Mouse (Mus musculus) stomach, embryonic 14.5 days (tissue): ENCODE measurements at regions not wholly inside any gene's neighbourhood (a gene's known extent, or its start where the extent isn't known, plus 50 kb on each side); places are given as distances from the start of the nearest gene placed in this dataset.

Source experiments
- ATAC-seq: fragments of 200-750 bp; cut with Nextera tagmentation; 2 replicates; pipeline ENCODE4 v1.8.0; 2017; ENCODE audit warnings: low read depth, moderate TSS enrichment; ENCODE audit not compliant: insufficient number of reproducible peaks, insufficient read depth, low FRiP score
- H3K27ac ChIP-seq: fragments of 300-500 bp; sonication (generic); 2 replicates; pipeline ENCODE4 v1.5.1; 2014; ENCODE audit warnings: mild to moderate bottlenecking, low read length, moderate library complexity, mixed read lengths
- H3K27me3 ChIP-seq: fragments of 300-500 bp; sonication (generic); 2 replicates; pipeline ENCODE4 v1.6.1; 2014; ENCODE audit warnings: low read length, control low read depth, mixed read lengths; ENCODE audit not compliant: control insufficient read depth, insufficient read depth
- H3K36me3 ChIP-seq: fragments of 300-500 bp; sonication (generic); 2 replicates; pipeline ENCODE4 v1.6.1; 2014; ENCODE audit warnings: mild to moderate bottlenecking, control low read depth, low read length, moderate library complexity, mixed read lengths; ENCODE audit not compliant: control insufficient read depth, insufficient read depth
- H3K4me1 ChIP-seq: fragments of 300-500 bp; sonication (generic); 2 replicates; pipeline ENCODE4 v1.6.1; 2014; ENCODE audit warnings: low read length, control low read depth, mixed read lengths; ENCODE audit not compliant: control insufficient read depth, insufficient read depth
- H3K4me2 ChIP-seq: fragments of 300-500 bp; sonication (generic); replicated peaks from 2 replicates; pipeline ENCODE4 v1.6.1; 2014; ENCODE audit warnings: low read depth, low read length, control low read depth
- H3K4me3 ChIP-seq: fragments of 300-500 bp; sonication (generic); 2 replicates; pipeline ENCODE4 v1.5.1; 2014; ENCODE audit warnings: low read depth, low read length, control low read depth
- H3K9ac ChIP-seq: fragments of 300-500 bp; sonication (generic); replicated peaks from 2 replicates; pipeline ENCODE4 v1.6.1; 2014; ENCODE audit warnings: low read depth, mild to moderate bottlenecking, control low read depth, low read length, moderate library complexity, mixed read lengths
- H3K9me3 ChIP-seq: fragments of 300-500 bp; sonication (generic); 2 replicates; pipeline ENCODE4 v1.6.1; 2016; ENCODE audit warnings: low read depth, low read length, control low read depth; ENCODE audit not compliant: control insufficient read depth
- WGBS: fragments of 180-500 bp; shearing (Covaris S2); extraction: QIAGEN DNeasy Blood & Tissue Kit; methylation state at CpG from one replicate; pipeline ENCODE4 v1.1.7; 2014; 5-methylcytosine and 5-hydroxymethylcytosine counted together

DNA sequence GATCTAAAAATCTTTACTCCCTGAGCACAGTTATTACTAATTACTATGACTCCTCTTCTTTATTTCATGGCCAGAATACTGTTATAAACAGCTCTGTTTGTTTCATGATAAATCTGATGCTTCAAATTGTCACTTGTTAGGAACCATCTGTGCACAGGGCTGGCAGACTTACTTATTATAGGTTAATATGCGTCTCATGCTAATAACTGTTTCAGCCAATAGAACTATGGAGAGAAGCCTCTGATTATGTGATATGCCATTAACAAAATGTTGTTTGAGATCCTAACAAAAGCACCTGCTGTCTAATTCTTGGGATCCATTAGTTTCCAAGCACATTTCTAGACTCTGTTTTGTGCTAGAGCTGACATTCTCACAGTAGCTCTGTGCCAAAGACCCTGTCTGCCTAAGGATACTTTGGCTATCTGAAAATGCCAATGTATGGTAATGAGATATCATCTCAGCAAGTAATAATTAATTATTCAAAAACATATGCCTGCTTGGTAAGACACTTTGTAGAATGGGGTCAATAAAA lies 318.1 kb downstream of the Grb14 start:
- H3K36me3 ChIP-seq: no peaks in the 10 kb centered on the region
- no peaks in the 10 kb centered on the region for H3K9me3 ChIP-seq
- no peak overlapping the region for H3K4me3 ChIP-seq
- 90% methylated on average over 1 of the region's 1 CpGs for WGBS
- H3K27ac ChIP-seq: no peak overlapping the region
- H3K9ac ChIP-seq: no peak overlapping the region
- no peaks in the 10 kb centered on the region for H3K27me3 ChIP-seq
- H3K4me1 ChIP-seq: no peaks in the 10 kb centered on the region
- H3K4me2 ChIP-seq: no peak overlapping the region
- ATAC-seq: no peak

DNA sequence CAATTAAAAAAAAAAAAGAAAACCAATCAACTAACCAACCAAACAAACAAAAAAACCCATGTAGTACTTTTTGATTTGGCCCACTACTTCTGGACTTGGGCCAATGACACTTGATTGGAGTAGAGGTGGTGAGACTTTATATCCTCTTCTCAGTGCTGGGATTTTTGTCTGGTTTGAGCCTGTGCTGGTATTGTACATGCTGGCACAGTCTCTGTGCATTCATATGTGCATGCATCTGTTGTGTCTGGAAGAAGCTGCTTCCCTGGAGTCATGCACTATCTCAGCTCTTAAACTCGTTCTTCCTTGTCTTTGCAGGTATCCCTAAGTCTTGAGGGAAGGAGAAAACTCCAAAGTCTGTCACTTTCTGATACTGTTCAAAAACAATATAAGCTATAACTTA lies 328.8 kb downstream of the Grb14 start:
- ATAC-seq: no peak
- Histone ChIP-seq H3K4me1 (no peaks in the 10 kb centered on the region), H3K4me2 (no peak overlapping the region), H3K36me3 (no peaks in the 10 kb centered on the region), H3K9me3 (no peaks in the 10 kb centered on the region), H3K9ac (no peak overlapping the region), H3K27me3 (no peaks in the 10 kb centered on the region), H3K4me3 (no peak overlapping the region), H3K27ac (no peak overlapping the region)
- 71% methylated on average over 1 of the region's 1 CpGs for WGBS

DNA sequence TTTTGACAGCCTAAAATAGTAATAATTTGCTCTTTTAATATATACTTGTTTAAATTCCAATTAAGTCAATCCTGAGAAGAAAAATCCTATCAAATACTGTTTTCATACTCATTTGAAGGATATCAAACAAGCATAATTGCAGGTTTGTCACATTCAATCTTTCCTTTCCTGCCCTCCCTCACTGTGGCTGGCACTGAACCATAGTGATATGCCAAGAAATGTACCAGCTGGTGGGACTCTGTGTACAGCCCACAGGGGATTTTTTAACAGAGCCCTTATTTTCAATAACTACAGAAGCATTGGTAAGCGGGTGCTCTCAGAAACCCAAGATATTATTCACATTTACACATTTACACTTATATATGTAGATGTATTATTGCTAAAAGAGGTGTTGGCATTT lies 333.3 kb downstream of the Grb14 start:
- no peak overlapping the region for H3K27ac ChIP-seq
- WGBS: 82% methylated on average over 1 of the region's 1 CpGs
- no peaks in the 10 kb centered on the region for H3K9me3 ChIP-seq

DNA sequence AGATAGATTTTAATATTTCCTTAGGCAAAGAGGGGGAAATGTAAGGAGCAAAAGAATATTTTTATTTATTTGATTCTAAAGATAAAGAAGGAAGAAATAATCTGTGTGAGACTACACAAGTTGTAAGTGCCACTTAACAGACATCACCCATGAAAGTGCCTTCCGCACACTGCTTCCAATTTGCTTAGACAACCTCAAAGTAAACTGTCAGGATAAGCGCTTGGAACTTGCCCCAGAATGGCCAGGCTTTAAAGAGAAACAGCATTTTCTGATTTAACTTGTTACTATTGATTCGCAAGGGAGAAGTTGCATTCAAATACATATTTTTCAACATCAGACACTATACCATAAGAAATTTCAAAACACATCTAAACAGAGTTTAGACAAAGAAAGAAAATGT lies 333.8 kb downstream of the Grb14 start:
- WGBS: 71% methylated on average over 3 of the region's 3 CpGs
- Histone ChIP-seq H3K9ac (no peak overlapping the region), H3K27me3 (no peaks in the 10 kb centered on the region), H3K4me2 (no peak overlapping the region), H3K27ac (no peak overlapping the region), H3K36me3 (no peaks in the 10 kb centered on the region), H3K9me3 (no peaks in the 10 kb centered on the region), H3K4me3 (no peak overlapping the region), H3K4me1 (no peaks in the 10 kb centered on the region)
- ATAC-seq: no peak

More for the DNA sequence above, 333.3 kb downstream of the Grb14 start:
- ATAC-seq: no peak
- no peak overlapping the region for H3K4me2 ChIP-seq
- no peaks in the 10 kb centered on the region for H3K27me3 ChIP-seq
- H3K9ac ChIP-seq: no peak overlapping the region
- no peaks in the 10 kb centered on the region for H3K4me1 ChIP-seq
- H3K36me3 ChIP-seq: no peaks in the 10 kb centered on the region
- H3K4me3 ChIP-seq: no peak overlapping the region

DNA sequence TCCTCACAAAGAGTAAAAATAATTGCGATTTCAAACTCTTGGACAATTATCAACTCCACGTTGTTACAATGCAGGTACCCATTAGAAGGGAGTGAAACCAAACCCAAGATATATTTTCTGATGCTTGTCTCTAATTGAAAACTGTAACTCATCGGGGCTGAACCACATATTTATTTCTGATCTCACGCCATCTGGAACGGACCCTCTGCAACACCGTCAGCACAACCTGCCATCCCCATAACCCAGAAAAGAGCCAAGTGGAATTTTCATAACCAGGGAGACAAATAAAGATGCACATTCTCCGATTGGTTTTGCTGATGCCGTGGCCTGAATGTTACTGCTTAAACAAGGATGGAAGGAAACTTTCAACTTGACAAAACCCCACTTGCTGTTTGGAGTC lies 338.0 kb downstream of the Grb14 start:
- ATAC-seq: no peak
- Histone ChIP-seq H3K4me1 (no peaks in the 10 kb centered on the region), H3K27ac (no peak overlapping the region), H3K4me3 (no peak overlapping the region), H3K27me3 (no peaks in the 10 kb centered on the region), H3K36me3 (no peaks in the 10 kb centered on the region), H3K9me3 (no peaks in the 10 kb centered on the region), H3K9ac (no peak overlapping the region), H3K4me2 (no peak overlapping the region)
- WGBS: 82% methylated on average over 8 of the region's 8 CpGs

DNA sequence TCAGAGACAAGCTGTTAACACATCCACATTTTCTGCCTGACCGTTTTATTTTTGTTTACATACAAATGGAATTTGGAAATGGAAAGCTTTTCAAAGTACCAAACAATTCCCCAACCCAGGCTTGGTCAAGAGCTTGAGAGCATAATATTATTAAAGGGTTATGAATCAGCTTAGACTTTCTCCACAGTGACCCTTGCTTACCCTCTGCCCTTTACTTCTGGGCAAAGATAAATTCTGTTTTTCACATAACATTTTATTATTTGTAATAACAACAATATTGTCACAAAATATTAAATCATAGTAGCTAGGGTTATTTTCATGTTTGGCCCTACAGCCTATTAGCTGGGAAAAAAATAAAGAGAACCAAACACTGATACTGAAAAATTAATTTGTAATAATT lies 375.2 kb downstream of the Grb14 start:
- WGBS: 54% methylated on average over 1 of the region's 1 CpGs
- Histone ChIP-seq H3K27me3 (no peaks in the 10 kb centered on the region), H3K27ac (no peak overlapping the region), H3K9ac (no peak overlapping the region), H3K9me3 (no peaks in the 10 kb centered on the region), H3K4me1 (no peaks in the 10 kb centered on the region), H3K36me3 (no peaks in the 10 kb centered on the region), H3K4me3 (no peak overlapping the region), H3K4me2 (no peak overlapping the region)
- ATAC-seq: no peak

DNA sequence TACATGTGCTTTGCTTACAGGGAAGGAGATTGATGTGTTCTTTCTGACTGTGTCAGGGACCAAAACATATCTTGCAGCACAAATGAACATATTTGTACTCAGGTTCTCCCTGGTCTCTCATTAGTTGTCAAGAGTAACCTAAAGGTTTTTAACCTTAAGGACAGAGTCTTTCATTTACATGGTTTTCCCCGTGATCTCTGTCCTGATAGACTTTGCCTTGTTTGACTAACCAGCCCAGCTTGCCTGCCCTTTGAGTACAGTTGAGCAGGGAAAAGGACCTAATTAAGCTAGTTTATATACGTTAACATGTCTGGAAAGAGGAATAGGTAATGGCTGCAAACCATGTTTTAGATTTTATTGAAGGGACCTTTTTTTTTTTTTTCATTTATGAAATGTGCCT lies 407.9 kb downstream of the Grb14 start:
- H3K27ac ChIP-seq: no peak overlapping the region
- WGBS: 57% methylated on average over 2 of the region's 2 CpGs
- H3K9ac ChIP-seq: no peak overlapping the region
- no peak for ATAC-seq
- no peaks in the 10 kb centered on the region for H3K27me3 ChIP-seq
- no peaks in the 10 kb centered on the region for H3K9me3 ChIP-seq
- H3K4me1 ChIP-seq: no peaks in the 10 kb centered on the region
- H3K4me3 ChIP-seq: no peak overlapping the region
- H3K4me2 ChIP-seq: no peak overlapping the region
- no peaks in the 10 kb centered on the region for H3K36me3 ChIP-seq

DNA sequence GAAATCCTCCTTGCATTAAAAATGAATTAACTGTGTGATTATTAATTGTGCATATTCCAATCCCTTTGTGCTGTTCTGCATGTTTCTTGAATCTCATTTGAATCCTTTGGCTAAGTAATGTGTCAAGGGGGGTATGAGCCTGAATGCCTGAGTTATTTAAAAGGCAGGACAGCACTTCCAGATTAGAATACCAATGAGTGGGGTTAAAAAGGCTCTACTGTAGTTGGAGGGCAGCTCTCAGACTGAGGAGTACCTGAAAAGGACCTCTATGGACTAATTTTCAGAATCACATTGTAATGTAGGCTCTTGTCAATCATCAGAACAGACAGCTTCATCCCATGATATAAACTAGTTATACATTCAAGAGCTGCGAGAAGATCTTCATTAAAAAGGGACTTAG lies 417.9 kb downstream of the Grb14 start:
- H3K4me3 ChIP-seq: no peak overlapping the region
- H3K27ac ChIP-seq: no peak overlapping the region
- ATAC-seq: no peak
- H3K27me3 ChIP-seq: no peaks in the 10 kb centered on the region
- H3K4me1 ChIP-seq: no peaks in the 10 kb centered on the region
- H3K9ac ChIP-seq: no peak overlapping the region
- WGBS: 86% methylated on average over 1 of the region's 1 CpGs
- H3K9me3 ChIP-seq: no peaks in the 10 kb centered on the region
- no peaks in the 10 kb centered on the region for H3K36me3 ChIP-seq
- no peak overlapping the region for H3K4me2 ChIP-seq

DNA sequence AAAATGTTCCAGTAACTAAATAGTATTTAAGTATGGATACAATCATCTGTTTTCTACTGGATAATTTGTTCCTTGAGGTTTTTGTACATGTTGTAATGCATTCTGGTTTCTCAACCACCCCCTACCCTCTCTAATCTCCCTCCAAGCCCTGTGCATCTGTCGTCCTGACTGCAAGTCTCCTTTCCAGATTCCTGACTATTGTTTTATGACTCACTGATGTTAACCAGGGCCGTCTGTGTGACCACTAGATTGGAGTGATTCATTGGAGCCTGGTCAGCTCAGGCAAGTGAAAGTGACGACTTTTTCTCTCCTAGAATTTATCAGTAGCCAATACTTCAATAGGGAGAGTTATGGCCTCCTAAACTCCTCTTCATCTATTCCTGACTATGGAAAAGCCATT lies 442.5 kb downstream of the Grb14 start:
- Histone ChIP-seq H3K4me1 (no peaks in the 10 kb centered on the region), H3K9me3 (no peaks in the 10 kb centered on the region), H3K36me3 (no peaks in the 10 kb centered on the region), H3K9ac (no peak overlapping the region), H3K27me3 (no peaks in the 10 kb centered on the region), H3K27ac (no peak overlapping the region), H3K4me3 (no peak overlapping the region), H3K4me2 (no peak overlapping the region)
- ATAC-seq: no peak
- WGBS: 33% methylated on average over 3 of the region's 3 CpGs
